Mouse (Mus musculus) forebrain, embryonic 14.5 days (tissue): ENCODE data around the gene P3h1. TPM values are rescaled to one million over a fixed set of nuclear protein-coding genes. Genes with fewer than 3 reads are reported as not detected.
"Not testable (repeated sequence)": the region's sequence is repeated elsewhere in the genome, so short reads cannot be mapped to it uniquely, and the experiment has no call there.

Experiments
- ATAC-seq: fragments of 200-750 bp; cut with Nextera tagmentation; 2 replicates; pipeline ENCODE4 v1.8.0; 2017; ENCODE audit warnings: mild to moderate bottlenecking, moderate library complexity
- DNase-seq: peaks from one replicate; pipeline ENCODE4 v3.0.0-alpha.2; 2015; ENCODE audit warnings: low spot score
- H3K27ac ChIP-seq: fragments of 300-500 bp; sonication (generic); 2 replicates; pipeline ENCODE4 v1.5.1; 2014; ENCODE audit warnings: low read depth, mild to moderate bottlenecking, control low read depth, low read length, moderate library complexity
- H3K27me3 ChIP-seq: fragments of 300-500 bp; sonication (generic); replicated peaks from 2 replicates; pipeline ENCODE4 v1.6.1; 2014; ENCODE audit warnings: low read length, control low read depth, mixed read lengths; ENCODE audit not compliant: control insufficient read depth, insufficient read depth
- H3K36me3 ChIP-seq: fragments of 300-500 bp; sonication (generic); 2 replicates; pipeline ENCODE4 v1.6.1; 2014; ENCODE audit warnings: low read length, control low read depth; ENCODE audit not compliant: control insufficient read depth, insufficient read depth
- H3K4me1 ChIP-seq: fragments of 300-500 bp; sonication (generic); 2 replicates; pipeline ENCODE4 v1.6.1; 2014; ENCODE audit warnings: antibody characterized with exemption, low read length, control low read depth; ENCODE audit not compliant: control insufficient read depth, insufficient read depth
- H3K4me2 ChIP-seq: fragments of 300-500 bp; sonication (generic); 2 replicates; pipeline ENCODE4 v1.6.1; 2014; ENCODE audit warnings: mild to moderate bottlenecking, control low read depth, low read length
- H3K4me3 ChIP-seq: fragments of 300-500 bp; sonication (generic); 2 replicates; pipeline ENCODE4 v1.5.1; 2014; ENCODE audit warnings: low read depth, low read length, control low read depth
- H3K9ac ChIP-seq: fragments of 300-500 bp; sonication (generic); 2 replicates; pipeline ENCODE4 v1.6.1; 2014; ENCODE audit warnings: mild to moderate bottlenecking, low read length, control low read depth, moderate library complexity
- H3K9me3 ChIP-seq: fragments of 300-500 bp; sonication (generic); replicated peaks from 2 replicates; pipeline ENCODE4 v1.6.1; 2016; ENCODE audit warnings: low read length, control low read depth, mixed read lengths; ENCODE audit not compliant: control insufficient read depth
- WGBS: fragments of 180-500 bp; shearing (Covaris S2); extraction: QIAGEN DNeasy Blood & Tissue Kit; methylation state at CpG from one replicate; pipeline ENCODE4 v1.1.7; 2014; 5-methylcytosine and 5-hydroxymethylcytosine counted together
- polyA plus RNA-seq: library from polyadenylated mRNA; unstranded; fragments of >200 nt; fragmentation: Nextera tagmentation; extraction: Ambion mirVana; gene quantifications from 2 replicates; pipeline ENCODE4 v1.2.1, GENCODE M21; 2014

P3h1 gene
- polyA plus RNA-seq, 1 experiment from 2014 or later = 8.0 TPM

DNA sequence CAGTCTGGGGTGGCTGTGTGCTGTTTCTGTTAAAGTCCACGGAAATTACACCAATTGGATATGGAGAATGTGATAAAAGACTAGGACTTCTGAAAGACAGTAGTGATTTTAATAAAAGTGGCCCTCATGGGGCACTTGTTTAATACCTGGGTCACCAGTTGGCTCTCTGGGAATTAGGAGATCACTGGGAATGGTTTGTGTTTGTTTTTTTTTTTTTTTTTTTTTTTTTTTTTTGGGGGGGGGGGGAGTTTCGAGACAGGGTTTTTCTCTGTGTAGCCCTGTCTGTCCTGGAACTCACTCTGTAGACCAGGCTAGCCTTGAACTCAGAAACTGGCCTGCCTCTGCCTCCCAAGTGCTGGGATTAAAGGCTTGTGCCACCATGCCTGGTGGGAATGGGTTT is 43.0 kb downstream of the P3h1 start:
- Histone ChIP-seq H3K36me3 (peaks cover 92% of the 10 kb centered on the region), H3K27me3 (no peaks in the 10 kb centered on the region), H3K4me2 (no peak overlapping the region), H3K9ac (no peak overlapping the region), H3K4me1 (no peaks in the 10 kb centered on the region), H3K27ac (no peak overlapping the region), H3K4me3 (no peak overlapping the region), H3K9me3 (no peaks in the 10 kb centered on the region)
- WGBS = 83% methylated on average over 2 of the region's 2 CpGs
- ATAC-seq = no peak
- no peak for DNase-seq

DNA sequence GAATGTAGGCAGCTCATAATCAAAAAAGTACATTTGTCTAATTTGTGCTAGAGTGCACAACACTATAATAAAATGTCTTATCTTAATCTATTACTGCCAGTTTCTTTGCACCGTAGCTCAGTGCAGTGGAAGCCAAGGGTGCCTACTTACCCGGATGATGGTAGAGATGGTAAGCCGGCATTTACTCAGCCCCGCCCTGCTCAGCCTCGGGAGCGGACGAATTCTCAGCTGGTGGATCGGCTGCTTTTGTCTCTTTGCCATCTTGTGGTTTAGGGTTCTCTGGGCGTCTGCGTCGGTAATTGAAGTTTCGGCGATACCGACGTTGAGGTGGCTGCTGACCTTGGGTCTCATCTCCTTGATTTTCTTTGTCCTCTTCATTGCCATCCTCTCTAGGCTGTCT is 46.1 kb downstream of the P3h1 start:
- not testable (repeated sequence) for H3K9ac ChIP-seq, H3K4me2 ChIP-seq, H3K9me3 ChIP-seq, H3K4me1 ChIP-seq, H3K27me3 ChIP-seq, H3K27ac ChIP-seq, H3K4me3 ChIP-seq, DNase-seq, ATAC-seq
- peaks cover 92% of the 10 kb centered on the region for H3K36me3 ChIP-seq
- WGBS = 87% methylated on average over 15 of the region's 15 CpGs

DNA sequence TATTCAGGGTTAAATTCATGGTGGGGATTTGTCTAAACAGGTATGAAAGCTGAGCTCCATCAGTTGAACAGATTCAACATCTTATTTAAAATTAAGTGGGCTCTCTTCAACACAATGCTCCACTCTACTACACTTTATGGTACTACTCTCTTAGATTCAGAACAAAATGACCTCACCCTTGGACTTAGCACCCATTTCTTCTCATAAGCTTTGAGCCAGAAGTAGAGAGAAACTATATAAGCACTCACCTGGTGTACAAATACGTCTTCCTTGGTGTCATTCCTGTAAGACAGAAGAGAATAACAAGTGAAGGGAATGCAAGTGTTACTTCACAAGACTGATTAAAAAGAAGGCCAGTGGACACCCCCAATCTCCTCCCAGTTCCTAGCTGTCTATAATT is 52.1 kb downstream of the P3h1 start:
- no peak for ATAC-seq
- Histone ChIP-seq H3K9me3 (no peaks in the 10 kb centered on the region), H3K4me1 (peaks cover 6% of the 10 kb centered on the region; the same call in 1 of the 2 replicates), H3K27ac (no peak overlapping the region), H3K4me3 (no peak overlapping the region), H3K27me3 (no peaks in the 10 kb centered on the region), H3K4me2 (no peak overlapping the region), H3K9ac (no peak overlapping the region), H3K36me3 (peaks cover 70% of the 10 kb centered on the region)
- WGBS = 92% methylated on average over 1 of the region's 1 CpGs
- DNase-seq = no peak

DNA sequence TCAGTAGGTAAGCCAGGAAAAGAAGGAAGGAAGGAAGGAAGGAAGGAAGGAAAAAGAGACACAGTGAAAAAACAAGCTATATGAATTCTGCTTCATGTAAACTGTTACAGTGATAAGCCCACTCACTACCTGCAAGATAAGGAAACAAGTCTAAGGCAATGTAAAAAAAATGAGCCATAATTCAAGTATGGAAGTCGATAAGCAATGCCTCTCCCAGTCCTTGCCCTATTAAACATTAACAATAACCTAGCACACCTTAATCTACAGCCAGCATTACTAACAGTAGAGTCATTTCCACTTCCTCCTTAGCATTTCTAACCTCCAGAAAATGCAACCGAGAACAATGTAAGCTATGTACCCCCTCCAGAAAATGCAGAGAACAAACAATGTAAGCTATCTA is 52.6 kb downstream of the P3h1 start:
- Histone ChIP-seq H3K9me3 (no peaks in the 10 kb centered on the region), H3K36me3 (peaks cover 65% of the 10 kb centered on the region), H3K9ac (no peak overlapping the region), H3K4me3 (no peak overlapping the region), H3K27ac (no peak overlapping the region), H3K27me3 (no peaks in the 10 kb centered on the region), H3K4me1 (peaks cover 8% of the 10 kb centered on the region; the same call in 1 of the 2 replicates), H3K4me2 (no peak overlapping the region)
- DNase-seq (no peak), ATAC-seq (no peak)
- 81% methylated on average over 2 of the region's 2 CpGs for WGBS

DNA sequence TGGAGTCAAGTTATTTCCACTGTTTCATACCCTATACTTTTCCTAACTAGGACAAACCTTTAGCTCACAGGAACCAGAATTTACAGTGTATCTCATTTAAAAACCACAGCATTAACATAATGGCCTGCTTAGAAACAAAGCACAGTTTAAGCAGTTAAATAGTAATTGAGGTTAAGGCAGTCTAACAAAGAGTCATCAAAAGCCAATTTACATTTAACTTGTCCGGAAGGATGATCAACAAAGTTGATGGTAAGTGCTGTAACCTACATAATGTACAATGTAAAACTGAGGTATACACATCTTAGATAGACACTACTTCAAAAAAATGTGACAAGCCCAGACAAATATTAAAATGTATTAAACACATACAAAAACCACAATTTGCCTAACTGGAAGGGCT is 59.2 kb downstream of the P3h1 start:
- peaks cover 17% of the 10 kb centered on the region for H3K36me3 ChIP-seq
- peak overlapping the region; percentile 81 for H3K4me2 ChIP-seq
- H3K4me3 ChIP-seq = peak overlapping the region; percentile 92
- H3K9ac ChIP-seq = peak overlapping the region; percentile 90; the same call in 1 of the 2 replicates
- ATAC-seq (no peak), DNase-seq (no peak)
- peaks cover 14% of the 10 kb centered on the region; the same call in 1 of the 2 replicates for H3K4me1 ChIP-seq
- no peak overlapping the region for H3K27ac ChIP-seq
- WGBS = 67% methylated on average over 1 of the region's 1 CpGs
- no peaks in the 10 kb centered on the region for H3K27me3 ChIP-seq
- H3K9me3 ChIP-seq = no peaks in the 10 kb centered on the region

DNA sequence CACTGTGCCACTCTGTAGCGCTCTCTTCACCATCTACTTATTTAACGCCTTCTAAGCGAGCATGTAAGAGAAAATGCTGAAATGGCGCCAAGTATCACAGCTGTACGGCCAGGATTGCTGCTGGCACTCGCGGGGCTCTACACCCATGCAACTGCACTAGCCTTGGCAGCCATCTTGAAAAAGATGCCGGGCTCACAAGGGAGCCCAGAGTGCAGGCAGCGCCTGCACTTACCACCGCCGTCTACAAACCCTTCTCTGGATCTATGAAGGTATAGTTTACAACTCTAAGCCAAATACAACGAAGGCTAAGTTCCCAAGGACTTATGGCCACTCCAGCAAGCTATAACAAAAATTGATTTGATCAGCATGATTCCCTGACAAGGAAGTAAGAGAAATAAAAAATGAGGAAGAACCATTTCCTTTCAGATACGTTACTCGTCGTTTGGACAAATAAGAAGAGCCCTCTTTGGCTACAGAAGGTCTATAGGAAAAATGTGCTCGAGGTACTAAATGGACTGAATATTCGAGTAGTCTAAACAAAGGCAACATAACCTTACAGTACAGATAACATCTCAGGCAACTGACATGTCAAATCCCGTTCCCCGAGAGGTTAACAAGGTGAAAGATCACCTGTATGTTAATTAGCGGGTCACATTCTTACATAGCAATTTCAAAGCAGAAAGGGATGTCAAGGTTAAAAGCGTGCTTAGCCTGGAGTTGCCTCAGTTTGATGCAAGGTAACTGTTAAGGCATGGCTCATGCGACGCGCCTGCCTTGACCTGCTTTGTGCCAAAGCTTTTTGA is 60.3 kb downstream of the P3h1 start:
- ATAC-seq (peak; percentile 27; the same call in 1 of the 2 replicates), DNase-seq (peak; percentile 87)
- no peaks in the 10 kb centered on the region for H3K9me3 ChIP-seq
- peaks cover 9% of the 10 kb centered on the region; the same call in 1 of the 2 replicates for H3K4me1 ChIP-seq
- under 1% methylated on average over 24 of the region's 24 CpGs for WGBS
- peak overlapping the region; percentile 92 for H3K4me3 ChIP-seq
- peak overlapping the region; percentile 90 for H3K9ac ChIP-seq
- no peaks in the 10 kb centered on the region for H3K27me3 ChIP-seq
- H3K4me2 ChIP-seq = peak overlapping the region; percentile 81
- peak overlapping the region; percentile 82 for H3K27ac ChIP-seq
- H3K36me3 ChIP-seq = peaks cover 10% of the 10 kb centered on the region; the same call in 1 of the 2 replicates

DNA sequence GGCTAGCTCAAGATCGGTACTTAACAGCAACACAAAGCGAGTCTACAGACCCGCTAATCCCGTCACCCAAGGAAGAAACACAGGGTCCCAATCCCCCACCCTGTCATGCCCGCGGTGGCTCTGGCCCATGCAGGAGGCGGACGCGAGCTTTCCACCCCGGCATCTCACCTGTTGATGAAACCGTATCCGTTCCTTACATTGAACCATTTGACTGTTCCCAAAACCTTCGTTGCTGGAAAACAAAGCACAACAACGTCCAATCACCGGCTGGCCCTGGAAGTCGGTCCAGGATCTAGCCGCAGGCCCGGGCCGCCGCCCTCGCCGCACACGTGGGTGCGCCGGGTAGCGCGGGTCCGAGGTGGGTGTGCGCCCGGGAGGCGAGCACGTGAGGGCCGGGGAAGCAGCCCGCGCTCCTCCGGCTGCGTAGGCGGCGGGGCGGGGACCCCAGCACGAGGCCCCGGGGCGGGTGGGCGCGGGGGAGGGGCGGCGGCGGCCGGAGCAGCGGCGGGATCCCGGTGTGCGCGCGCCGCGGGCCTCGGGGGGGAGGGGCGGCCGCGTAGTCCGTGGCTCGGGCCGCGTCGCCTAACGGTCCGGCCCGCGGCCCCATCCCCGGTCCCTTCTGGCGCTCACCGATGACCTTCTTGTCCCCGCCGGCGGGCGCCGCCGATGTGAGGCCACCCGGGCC is 61.0 kb downstream of the P3h1 start:
- H3K4me1 ChIP-seq = peaks cover 9% of the 10 kb centered on the region; the same call in 1 of the 2 replicates
- peak overlapping the region; percentile 81 for H3K4me2 ChIP-seq
- peaks cover 5% of the 10 kb centered on the region; the same call in 1 of the 2 replicates for H3K36me3 ChIP-seq
- peak overlapping the region; percentile 90 for H3K9ac ChIP-seq
- peak; percentile 38 for ATAC-seq
- no peaks in the 10 kb centered on the region for H3K9me3 ChIP-seq
- no peaks in the 10 kb centered on the region for H3K27me3 ChIP-seq
- DNase-seq = peak; percentile 26
- H3K27ac ChIP-seq = peak overlapping the region; percentile 82
- WGBS = under 1% methylated on average over 45 of the region's 80 CpGs
- peak overlapping the region; percentile 92 for H3K4me3 ChIP-seq

DNA sequence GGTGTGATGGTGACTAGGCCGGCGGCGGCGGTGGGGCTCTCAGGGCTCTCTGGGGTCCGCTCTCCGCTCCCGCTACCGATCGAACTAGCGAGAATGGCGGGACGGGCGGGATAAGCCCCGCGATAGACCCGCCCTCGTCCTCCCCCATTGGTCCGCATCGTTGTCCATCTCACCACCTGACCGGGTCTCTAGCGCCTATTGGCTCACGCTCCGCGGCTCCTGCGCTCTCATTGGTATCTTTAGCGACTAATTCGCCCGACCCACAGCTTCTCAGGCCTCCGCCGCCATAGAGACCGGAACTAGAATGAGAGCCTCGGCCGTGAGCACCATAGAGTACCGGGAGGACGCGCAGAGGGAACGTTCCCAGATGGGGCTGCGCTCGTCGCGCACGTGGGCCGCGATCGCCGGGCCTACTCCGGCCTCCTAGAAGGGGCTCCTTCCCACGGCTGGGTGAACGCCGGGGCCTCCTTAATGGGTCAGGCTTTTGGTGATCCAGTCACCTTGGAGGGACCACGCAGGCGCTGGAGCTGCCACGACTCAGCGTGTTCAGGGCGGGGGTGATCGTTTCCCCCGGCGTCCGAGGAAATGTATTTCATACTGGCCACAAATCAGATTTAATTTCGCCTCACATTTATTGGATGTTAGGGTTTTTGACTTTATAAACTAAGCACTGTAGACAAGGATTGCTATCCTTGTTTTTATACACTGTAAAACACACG is 61.9 kb downstream of the P3h1 start, which contains the start of gene Ybx1:
Ybx1 (minus strand) TSS at position 190 of the 719 bp plus-strand sequence.
- H3K4me1 ChIP-seq = peaks cover 9% of the 10 kb centered on the region; the same call in 1 of the 2 replicates
- WGBS = under 1% methylated on average over 60 of the region's 61 CpGs
- H3K36me3 ChIP-seq = peaks cover 5% of the 10 kb centered on the region; the same call in 1 of the 2 replicates
- H3K27ac ChIP-seq = peak within 1 kb of the TSS; percentile 91
- peak; percentile 99 for ATAC-seq
- H3K9me3 ChIP-seq = no peaks in the 10 kb centered on the region
- peak; percentile 100 for DNase-seq
- H3K27me3 ChIP-seq = no peaks in the 10 kb centered on the region
- H3K4me3 ChIP-seq = peak within 1 kb of the TSS; percentile 92
- peak within 1 kb of the TSS; percentile 81 for H3K4me2 ChIP-seq
- H3K9ac ChIP-seq = peak within 1 kb of the TSS; percentile 90
